Comparison of ENCODE assay signal across 36 mouse cellular contexts in the genomic region with DNA sequence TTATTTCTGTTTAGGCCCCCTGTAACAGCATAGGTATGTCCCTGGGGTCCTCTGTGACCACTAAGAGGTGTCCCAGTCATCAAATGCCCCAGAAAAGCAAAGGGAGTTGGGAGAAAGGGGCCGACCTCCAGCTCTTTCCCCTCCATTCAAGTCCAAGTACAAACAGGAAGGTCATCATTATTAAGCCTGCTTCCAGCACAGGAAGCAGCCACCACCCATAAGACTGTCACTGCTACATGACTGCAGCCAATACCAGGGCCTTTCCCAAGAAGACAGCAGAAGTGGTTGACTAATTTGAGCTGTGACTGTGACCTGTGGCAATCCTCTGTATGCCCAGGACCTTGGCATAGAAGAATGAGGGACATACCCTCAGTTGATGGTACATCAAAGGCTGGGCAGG. TPM values are rescaled to one million over a fixed set of nuclear protein-coding genes. Genes with fewer than 3 reads are reported as not detected.
DNase-seq lines count a peak whose midpoint lies in the region; ATAC-seq and TF ChIP-seq lines count a peak whose summit lies in the region.
"Had no signal": no experiment of that assay in that cellular context is flagged by ENCODE, and none has a peak within 500 bp of the region (broad histone marks: within the 10 kb centered on the region; RNA-seq: fewer than 3 reads in every experiment).

No protein-coding gene starts in this region.

- H3K4me2 ChIP-seq in heart, postnatal 0 days (ENCODE audit: low read depth, low read length) = no peak overlapping the region
- H3K4me2 ChIP-seq in heart, embryonic 12.5 days = no peak overlapping the region
- no peak overlapping the region for H3K4me2 ChIP-seq in midbrain, postnatal 0 days (ENCODE audit: low read depth, low read length, poor library complexity, severe bottlenecking)
- no peak overlapping the region for H3K4me2 ChIP-seq in intestine, embryonic 16.5 days (ENCODE audit: low read depth, low read length)
- H3K4me2 ChIP-seq: forebrain, embryonic 13.5 days; hindbrain, embryonic 15.5 days; intestine, embryonic 15.5 days; limb, embryonic 13.5 days; liver, embryonic 13.5 days; neural tube, embryonic 15.5 days had no signal

- H3K36me3 ChIP-seq in heart, postnatal 0 days (replicated peaks; ENCODE audit: control insufficient read depth, insufficient read depth, low read length) = peaks cover 41% of the 10 kb centered on the region
- H3K36me3 ChIP-seq in heart, embryonic 12.5 days = peaks cover 48% of the 10 kb centered on the region
- no peaks in the 10 kb centered on the region for H3K36me3 ChIP-seq in limb, embryonic 10.5 days
- H3K36me3 ChIP-seq in midbrain, postnatal 0 days (ENCODE audit: insufficient read depth, low read length) = no peaks in the 10 kb centered on the region
- peaks cover 9% of the 10 kb centered on the region for H3K36me3 ChIP-seq in intestine, embryonic 16.5 days (ENCODE audit: control insufficient read depth, insufficient read depth, low read length)
- H3K36me3 ChIP-seq: hindbrain, embryonic 15.5 days; intestine, embryonic 15.5 days; neural tube, embryonic 15.5 days had no signal

- no peaks in the 10 kb centered on the region for H3K4me1 ChIP-seq in heart, postnatal 0 days (ENCODE audit: control insufficient read depth, insufficient read depth)
- H3K4me1 ChIP-seq in heart, embryonic 12.5 days (replicated peaks) = no peaks in the 10 kb centered on the region
- H3K4me1 ChIP-seq in brown adipose tissue, adult 24 weeks (ENCODE audit: control insufficient read depth, insufficient read depth, insufficient read length, low read length) = peaks cover 8% of the 10 kb centered on the region; the same call in 1 of the 2 replicates
- peaks cover 17% of the 10 kb centered on the region for H3K4me1 ChIP-seq in limb, embryonic 10.5 days
- H3K4me1 ChIP-seq in midbrain, postnatal 0 days (ENCODE audit: insufficient read depth, low read length) = no peaks in the 10 kb centered on the region
- no peaks in the 10 kb centered on the region for H3K4me1 ChIP-seq in intestine, embryonic 16.5 days (ENCODE audit: control insufficient read depth, insufficient read depth, low read length)
- H3K4me1 ChIP-seq: forebrain, embryonic 13.5 days; hindbrain, embryonic 15.5 days; intestine, embryonic 15.5 days; liver, embryonic 13.5 days; neural tube, embryonic 15.5 days had no signal

- no peak overlapping the region for H3K27ac ChIP-seq in heart, postnatal 0 days (ENCODE audit: low read depth)
- no peak overlapping the region for H3K27ac ChIP-seq in heart, embryonic 12.5 days (ENCODE audit: poor library complexity, severe bottlenecking)
- H3K27ac ChIP-seq in brown adipose tissue, adult 24 weeks (replicated peaks; ENCODE audit: low read depth, low read length) = peak overlapping the region; percentile 81
- peak overlapping the region; percentile 51; the same call in 1 of the 2 replicates for H3K27ac ChIP-seq in limb, embryonic 10.5 days
- H3K27ac ChIP-seq in midbrain, postnatal 0 days (ENCODE audit: low read depth, low read length) = no peak overlapping the region
- no peak overlapping the region for H3K27ac ChIP-seq in intestine, embryonic 16.5 days (ENCODE audit: low read length)
- H3K27ac ChIP-seq: forebrain, embryonic 13.5 days; hindbrain, embryonic 15.5 days; intestine, embryonic 15.5 days; limb, embryonic 13.5 days; liver, embryonic 13.5 days; neural tube, embryonic 15.5 days had no signal

- no peak overlapping the region for H3K9ac ChIP-seq in heart, postnatal 0 days (replicated peaks; ENCODE audit: low read depth, low read length)
- H3K9ac ChIP-seq in heart, embryonic 12.5 days = no peak overlapping the region; the same call in 1 of the 2 replicates
- H3K9ac ChIP-seq in midbrain, postnatal 0 days (replicated peaks; ENCODE audit: low read length, poor library complexity, severe bottlenecking) = no peak overlapping the region
- no peak overlapping the region for H3K9ac ChIP-seq in intestine, embryonic 16.5 days (ENCODE audit: low read depth, low read length)
- H3K9ac ChIP-seq: forebrain, embryonic 13.5 days; hindbrain, embryonic 15.5 days; intestine, embryonic 15.5 days; limb, embryonic 13.5 days; liver, embryonic 13.5 days; neural tube, embryonic 15.5 days had no signal

- H3K27me3 ChIP-seq in heart, postnatal 0 days (ENCODE audit: control insufficient read depth, insufficient read depth, low read length) = no peaks in the 10 kb centered on the region
- H3K27me3 ChIP-seq in heart, embryonic 12.5 days (replicated peaks) = no peaks in the 10 kb centered on the region; the same call in 1 of the 2 replicates
- H3K27me3 ChIP-seq in limb, embryonic 10.5 days (ENCODE audit: low read depth, poor library complexity, severe bottlenecking) = no peaks in the 10 kb centered on the region
- no peaks in the 10 kb centered on the region for H3K27me3 ChIP-seq in midbrain, postnatal 0 days (ENCODE audit: insufficient read depth, low read length)
- no peaks in the 10 kb centered on the region for H3K27me3 ChIP-seq in intestine, embryonic 16.5 days (replicated peaks; ENCODE audit: control insufficient read depth, insufficient read depth, low read length)
- H3K27me3 ChIP-seq: CH12.LX; forebrain, embryonic 13.5 days; hindbrain, embryonic 15.5 days; intestine, embryonic 15.5 days; limb, embryonic 13.5 days; liver, embryonic 13.5 days; neural tube, embryonic 15.5 days; Patski had no signal

- TF ChIP-seq CTCF in heart, postnatal 0 days (IDR thresholded peaks at IDR 0.05; ENCODE audit: low read depth) = no peak
- TF ChIP-seq CTCF in midbrain, postnatal 0 days (IDR thresholded peaks at IDR 0.05) = no peak

- DNase-seq in heart, postnatal 0 days (ENCODE audit: low spot score) = no peak
- DNase-seq in limb, embryonic 10.5 days (ENCODE audit: low spot score) = no peak
- DNase-seq in lung, postnatal 14 days = peak; percentile 30
- DNase-seq in midbrain, postnatal 0 days (ENCODE audit: low spot score) = no peak
- DNase-seq: B cell, adult 2 months; cerebellum, adult 11-12 months; cerebellum, postnatal 10 days; gastrocnemius, postnatal 10 days; kidney, postnatal 10 days; liver, embryonic 13.5 days; right cerebral cortex, adult 18-20 months; right cerebral cortex, postnatal 4 days; thymus, postnatal 14 days had no signal

- no peak for TF ChIP-seq EP300 in heart, postnatal 0 days (IDR thresholded peaks at IDR 0.05; ENCODE audit: low read depth)

- H3K9me3 ChIP-seq in heart, postnatal 0 days (replicated peaks; ENCODE audit: control insufficient read depth, low read length) = no peaks in the 10 kb centered on the region
- no peaks in the 10 kb centered on the region for H3K9me3 ChIP-seq in heart, embryonic 12.5 days (replicated peaks)
- H3K9me3 ChIP-seq in limb, embryonic 10.5 days (replicated peaks) = no peaks in the 10 kb centered on the region
- H3K9me3 ChIP-seq in midbrain, postnatal 0 days (ENCODE audit: low read length) = no peaks in the 10 kb centered on the region
- no peaks in the 10 kb centered on the region for H3K9me3 ChIP-seq in intestine, embryonic 16.5 days (ENCODE audit: control insufficient read depth, low read length)
- H3K9me3 ChIP-seq: forebrain, embryonic 13.5 days; G1E; hindbrain, embryonic 15.5 days; intestine, embryonic 15.5 days; limb, embryonic 13.5 days; liver, embryonic 13.5 days; neural tube, embryonic 15.5 days had no signal

- 60% methylated on average over 1 of the region's 1 CpGs for WGBS in heart, postnatal 0 days
- WGBS in heart, embryonic 12.5 days = 59% methylated on average over 1 of the region's 1 CpGs
- WGBS in limb, embryonic 10.5 days = 83% methylated on average over 1 of the region's 1 CpGs
- WGBS in midbrain, postnatal 0 days = 86% methylated on average over 1 of the region's 1 CpGs
- WGBS in intestine, embryonic 16.5 days = 77% methylated on average over 1 of the region's 1 CpGs

- 0 out of 2 replicates have a peak, but pooled peaks have one; percentile 30 for ATAC-seq in heart, postnatal 0 days (ENCODE audit: insufficient read depth, low read depth)
- ATAC-seq in heart, embryonic 12.5 days (ENCODE audit: insufficient number of reproducible peaks, low FRiP score) = no peak
- ATAC-seq in midbrain, postnatal 0 days (ENCODE audit: low FRiP score) = no peak
- ATAC-seq in intestine, embryonic 16.5 days = no peak
- ATAC-seq: forebrain, embryonic 13.5 days; intestine, embryonic 15.5 days; midbrain, embryonic 16.5 days; Patski had no signal

- H3K4me3 ChIP-seq in heart, postnatal 0 days (ENCODE audit: low read depth, low read length) = no peak overlapping the region
- no peak overlapping the region for H3K4me3 ChIP-seq in heart, embryonic 12.5 days
- no peak overlapping the region for H3K4me3 ChIP-seq in brown adipose tissue, adult 24 weeks (ENCODE audit: insufficient read depth, low read depth, low read length)
- H3K4me3 ChIP-seq in limb, embryonic 10.5 days = no peak overlapping the region
- no peak overlapping the region for H3K4me3 ChIP-seq in midbrain, postnatal 0 days (ENCODE audit: low read depth, low read length)
- H3K4me3 ChIP-seq in intestine, embryonic 16.5 days (ENCODE audit: low read length) = no peak overlapping the region
- H3K4me3 ChIP-seq: forebrain, embryonic 13.5 days; hindbrain, embryonic 15.5 days; intestine, embryonic 15.5 days; limb, embryonic 13.5 days; liver, embryonic 13.5 days; neural tube, embryonic 15.5 days had no signal

RNA-seq across cellular contexts. Expression of a gene that starts 8.5 kb away (rescaled TPM):
- total RNA-seq in heart, postnatal 0 days (2014; rRNA removed; ENCODE audit: low replicate concordance) = not detected in 2 replicates
- polyA plus RNA-seq in heart, postnatal 0 days (2015; fragmentation: Nextera tagmentation; extraction: Ambion mirVana) = not detected in 2 replicates
- polyA plus RNA-seq in heart, embryonic 12.5 days (2016; fragmentation: Nextera tagmentation; extraction: Ambion mirVana) = not detected in 2 replicates
- not detected in 2 replicates for polyA plus RNA-seq in brown adipose tissue, adult 24 weeks (2012; ENCODE audit: insufficient read depth, insufficient read length, missing spikeins)
- polyA plus RNA-seq in limb, embryonic 10.5 days (2016; fragmentation: Nextera tagmentation; extraction: Ambion mirVana) = 0.34 and 0.73 TPM in 2 replicates
- total RNA-seq in midbrain, postnatal 0 days (2014; rRNA removed) = 0.55 TPM in 1 of 2 replicates, not detected in the other
- 0.26 and 0.48 TPM in 2 replicates for polyA plus RNA-seq in midbrain, postnatal 0 days (2015; fragmentation: Nextera tagmentation; extraction: Ambion mirVana)
- polyA plus RNA-seq in intestine, embryonic 16.5 days (2015; fragmentation: Nextera tagmentation; extraction: Ambion mirVana) = 0.18 TPM in 1 of 2 replicates, not detected in the other
- total RNA-seq: G1E; gastrocnemius, postnatal 10 days; heart, adult 18-20 months; hematopoietic stem cell, adult 5-6 weeks; layer of hippocampus, postnatal 25 days; left cerebral cortex, postnatal 10 days; megakaryocyte-erythroid progenitor cell, adult 5-6 weeks had no signal
- polyA plus RNA-seq: cortical plate, adult 2 months; embryonic facial prominence, embryonic 11.5 days; G1E; intestine, embryonic 15.5 days; liver, embryonic 13.5 days; Patski had no signal

RNA-seq across cellular contexts. Expression of a gene that starts 13.5 kb away (rescaled TPM):
- total RNA-seq in heart, postnatal 0 days (2014; rRNA removed; ENCODE audit: low replicate concordance) = 19.4 and 23.5 TPM in 2 replicates
- polyA plus RNA-seq in heart, postnatal 0 days (2015; fragmentation: Nextera tagmentation; extraction: Ambion mirVana) = 0.74 and 0.90 TPM in 2 replicates
- polyA plus RNA-seq in heart, embryonic 12.5 days (2016; fragmentation: Nextera tagmentation; extraction: Ambion mirVana) = 1.7 and 1.9 TPM in 2 replicates
- 4.0 and 5.4 TPM in 2 replicates for polyA plus RNA-seq in brown adipose tissue, adult 24 weeks (2012; ENCODE audit: insufficient read depth, insufficient read length, missing spikeins)
- 0.87 and 1.2 TPM in 2 replicates for polyA plus RNA-seq in limb, embryonic 10.5 days (2016; fragmentation: Nextera tagmentation; extraction: Ambion mirVana)
- 2.9 and 3.7 TPM in 2 replicates for total RNA-seq in midbrain, postnatal 0 days (2014; rRNA removed)
- polyA plus RNA-seq in midbrain, postnatal 0 days (2015; fragmentation: Nextera tagmentation; extraction: Ambion mirVana) = 0.15 and 0.16 TPM in 2 replicates
- polyA plus RNA-seq in intestine, embryonic 16.5 days (2015; fragmentation: Nextera tagmentation; extraction: Ambion mirVana) = 2.2 and 3.7 TPM in 2 replicates

RNA-seq across cellular contexts. Expression of a gene that starts 15.3 kb away (rescaled TPM):
- total RNA-seq in heart, postnatal 0 days (2014; rRNA removed; ENCODE audit: low replicate concordance) = 0.04 TPM in 1 of 2 replicates, not detected in the other
- 0.08 and 0.10 TPM in 2 replicates for polyA plus RNA-seq in heart, postnatal 0 days (2015; fragmentation: Nextera tagmentation; extraction: Ambion mirVana)
- 0.23 and 0.32 TPM in 2 replicates for polyA plus RNA-seq in heart, embryonic 12.5 days (2016; fragmentation: Nextera tagmentation; extraction: Ambion mirVana)
- polyA plus RNA-seq in brown adipose tissue, adult 24 weeks (2012; ENCODE audit: insufficient read depth, insufficient read length, missing spikeins) = 1.1 and 1.5 TPM in 2 replicates
- 1.6 and 2.0 TPM in 2 replicates for polyA plus RNA-seq in limb, embryonic 10.5 days (2016; fragmentation: Nextera tagmentation; extraction: Ambion mirVana)
- total RNA-seq in midbrain, postnatal 0 days (2014; rRNA removed) = 0.11 TPM in 1 of 2 replicates, not detected in the other
- polyA plus RNA-seq in midbrain, postnatal 0 days (2015; fragmentation: Nextera tagmentation; extraction: Ambion mirVana) = 0.10 and 0.21 TPM in 2 replicates
- polyA plus RNA-seq in intestine, embryonic 16.5 days (2015; fragmentation: Nextera tagmentation; extraction: Ambion mirVana) = 0.10 and 0.20 TPM in 2 replicates
- total RNA-seq: hematopoietic stem cell, adult 5-6 weeks; megakaryocyte-erythroid progenitor cell, adult 5-6 weeks had no signal
- polyA plus RNA-seq: embryonic facial prominence, embryonic 11.5 days; G1E; Patski; stomach, embryonic 14.5 days had no signal

RNA-seq across cellular contexts. Expression of a gene that starts 25.7 kb away (rescaled TPM):
- total RNA-seq in heart, postnatal 0 days (2014; rRNA removed; ENCODE audit: low replicate concordance) = not detected in 2 replicates
- not detected in 2 replicates for polyA plus RNA-seq in heart, postnatal 0 days (2015; fragmentation: Nextera tagmentation; extraction: Ambion mirVana)
- not detected in 2 replicates for polyA plus RNA-seq in heart, embryonic 12.5 days (2016; fragmentation: Nextera tagmentation; extraction: Ambion mirVana)
- not detected in 2 replicates for polyA plus RNA-seq in brown adipose tissue, adult 24 weeks (2012; ENCODE audit: insufficient read depth, insufficient read length, missing spikeins)
- polyA plus RNA-seq in limb, embryonic 10.5 days (2016; fragmentation: Nextera tagmentation; extraction: Ambion mirVana) = not detected in 2 replicates
- 0.09 TPM in 1 of 2 replicates, not detected in the other for total RNA-seq in midbrain, postnatal 0 days (2014; rRNA removed)
- polyA plus RNA-seq in midbrain, postnatal 0 days (2015; fragmentation: Nextera tagmentation; extraction: Ambion mirVana) = not detected in 2 replicates
- 0.45 and 0.70 TPM in 2 replicates for polyA plus RNA-seq in intestine, embryonic 16.5 days (2015; fragmentation: Nextera tagmentation; extraction: Ambion mirVana)
- total RNA-seq: adrenal gland, adult 18-20 months; adrenal gland, postnatal 4 days; gastrocnemius, postnatal 10 days; hematopoietic stem cell, adult 5-6 weeks; layer of hippocampus, adult 18-20 months; layer of hippocampus, postnatal 25 days; left cerebral cortex, postnatal 10 days; megakaryocyte-erythroid progenitor cell, adult 5-6 weeks had no signal
- polyA plus RNA-seq: embryonic facial prominence, embryonic 11.5 days; forebrain, embryonic 13.5 days; G1E; hindbrain, embryonic 15.5 days; limb, embryonic 13.5 days; midbrain, embryonic 16.5 days; neural tube, embryonic 15.5 days; Patski; stomach, embryonic 14.5 days had no signal

RNA-seq across cellular contexts. Expression of a gene that starts 41.3 kb away (rescaled TPM):
- total RNA-seq in heart, postnatal 0 days (2014; rRNA removed; ENCODE audit: low replicate concordance) = 154 and 155 TPM in 2 replicates
- 145 and 157 TPM in 2 replicates for polyA plus RNA-seq in heart, postnatal 0 days (2015; fragmentation: Nextera tagmentation; extraction: Ambion mirVana)
- polyA plus RNA-seq in heart, embryonic 12.5 days (2016; fragmentation: Nextera tagmentation; extraction: Ambion mirVana) = 174 and 175 TPM in 2 replicates
- 153 and 205 TPM in 2 replicates for polyA plus RNA-seq in brown adipose tissue, adult 24 weeks (2012; ENCODE audit: insufficient read depth, insufficient read length, missing spikeins)
- 394 and 428 TPM in 2 replicates for polyA plus RNA-seq in limb, embryonic 10.5 days (2016; fragmentation: Nextera tagmentation; extraction: Ambion mirVana)
- total RNA-seq in midbrain, postnatal 0 days (2014; rRNA removed) = 268 and 323 TPM in 2 replicates
- 365 and 367 TPM in 2 replicates for polyA plus RNA-seq in midbrain, postnatal 0 days (2015; fragmentation: Nextera tagmentation; extraction: Ambion mirVana)
- polyA plus RNA-seq in intestine, embryonic 16.5 days (2015; fragmentation: Nextera tagmentation; extraction: Ambion mirVana) = 275 and 287 TPM in 2 replicates

Comparison
In these comparisons a context has a peak if more than half of its experiments do, and no peak if none do; other contexts are left out.
1. H3K27ac ChIP-seq: peak in brown adipose tissue, adult 24 weeks (single experiment) and limb, embryonic 10.5 days (single experiment); none in heart, postnatal 0 days (single experiment), heart, embryonic 12.5 days (single experiment), midbrain, postnatal 0 days (single experiment) and intestine, embryonic 16.5 days (single experiment).